Mouse (Mus musculus): Measurements from ENCODE around the gene Tmem43.

GRCm38 (mm10) chr6:91514737-91515362 is 41.3 kb downstream of the Tmem43 start:
- no peak for TF ChIP-seq CTCF (IDR thresholded peaks at IDR 0.05; ENCODE audit: insufficient read depth, low read length)
- no peak for TF ChIP-seq POLR2A (IDR thresholded peaks at IDR 0.05; ENCODE audit: borderline replicate concordance, extremely low read depth, low read depth, low read length)
